Mouse (Mus musculus) cerebellum, adult 8-10 months (tissue): ENCODE measurements around the gene Ap5z1.
A peak's percentile ranks its signal among the peaks of the same experiment; 100 is the strongest.

Source experiments
- DNase-seq: peaks from one replicate; pipeline ENCODE4 v3.0.0; 2022

Gene Ap5z1

DNA sequence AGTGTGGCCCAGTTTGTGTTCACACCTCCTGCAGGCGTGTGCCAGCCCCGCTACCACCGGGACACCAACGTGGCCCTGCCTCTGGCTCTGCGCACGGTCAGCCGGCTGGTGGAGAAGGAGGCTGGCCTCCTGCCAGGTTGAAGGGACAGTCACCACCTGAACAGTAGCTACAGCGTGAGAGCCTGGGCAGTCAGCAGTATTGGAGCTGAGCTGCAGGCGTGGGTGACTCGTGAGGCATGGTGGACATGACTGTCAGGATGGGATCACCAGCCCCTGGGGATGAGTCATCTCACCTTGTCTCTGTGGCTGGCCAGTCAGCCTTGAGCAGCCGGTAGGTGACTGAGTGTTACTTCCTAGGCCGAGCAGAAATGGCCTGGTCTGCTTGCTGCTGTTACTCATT lies 13.6 kb downstream of the Ap5z1 start:
- peak; percentile 55 for DNase-seq

DNA sequence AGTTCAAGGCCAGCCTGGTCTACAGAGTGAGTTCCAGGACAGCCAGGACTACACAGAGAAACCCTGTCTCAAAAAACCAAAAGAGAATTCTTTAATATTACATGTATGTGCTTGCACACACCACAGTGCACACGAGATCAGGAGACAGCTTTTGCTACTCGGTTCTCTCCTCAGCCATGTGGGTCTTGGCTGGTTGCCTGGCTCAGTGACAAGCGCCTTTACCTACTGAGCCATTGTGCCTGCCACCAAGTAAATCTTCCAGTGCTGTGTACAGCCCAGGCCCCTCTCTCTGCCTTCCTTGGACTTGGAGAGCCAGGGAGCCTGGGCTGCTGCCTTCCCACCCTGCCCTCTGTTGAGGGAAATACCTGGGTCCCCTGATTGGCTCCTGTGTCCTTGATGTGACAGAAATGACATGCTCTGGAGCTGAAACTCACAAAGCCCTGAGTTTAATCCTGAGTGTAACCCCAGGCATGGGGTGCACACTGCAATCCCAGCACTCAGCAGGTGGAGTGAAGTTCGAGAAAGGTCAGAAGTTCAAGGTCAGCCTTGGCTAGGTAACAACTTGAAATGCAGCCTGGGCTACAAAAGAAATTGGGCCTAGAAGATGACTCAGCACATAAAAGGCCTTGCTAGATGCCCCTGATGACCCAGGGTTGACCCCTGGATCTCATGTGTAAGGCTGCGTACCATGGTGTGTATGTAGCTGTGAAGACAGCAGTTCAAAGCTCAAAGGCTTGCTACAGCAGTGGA lies 14.3 kb downstream of the Ap5z1 start:
- no peak for DNase-seq

DNA sequence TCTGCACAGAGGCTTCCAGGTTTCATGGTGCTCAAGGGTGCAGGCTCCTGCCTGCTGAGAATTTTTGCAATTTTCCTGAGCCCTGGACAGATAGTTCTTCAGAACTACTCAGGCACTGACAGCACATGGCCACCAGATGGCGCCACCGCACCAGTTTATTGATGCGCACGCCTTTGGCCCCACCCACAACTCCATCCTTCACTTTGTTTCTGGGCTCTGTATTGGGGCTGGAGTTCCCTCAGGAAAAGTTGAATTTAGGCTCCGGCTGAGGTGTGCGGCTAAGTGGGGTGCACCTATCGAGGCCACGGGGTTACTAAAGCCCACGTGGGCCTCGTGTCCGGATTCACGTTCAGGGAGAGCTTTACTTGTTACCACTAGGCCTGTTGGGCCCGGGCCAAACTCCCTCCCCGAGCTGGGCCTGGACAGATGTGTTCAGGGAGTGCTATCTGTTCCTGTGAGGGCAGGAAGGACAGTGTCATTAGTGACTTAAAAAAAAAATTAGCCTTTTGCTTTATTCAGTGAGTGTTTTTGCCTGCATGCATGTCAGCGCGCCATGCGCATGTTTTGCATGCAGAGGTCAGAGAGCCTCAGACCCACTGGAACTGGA lies 15.2 kb downstream of the Ap5z1 start:
- peak; percentile 85 for DNase-seq

DNA sequence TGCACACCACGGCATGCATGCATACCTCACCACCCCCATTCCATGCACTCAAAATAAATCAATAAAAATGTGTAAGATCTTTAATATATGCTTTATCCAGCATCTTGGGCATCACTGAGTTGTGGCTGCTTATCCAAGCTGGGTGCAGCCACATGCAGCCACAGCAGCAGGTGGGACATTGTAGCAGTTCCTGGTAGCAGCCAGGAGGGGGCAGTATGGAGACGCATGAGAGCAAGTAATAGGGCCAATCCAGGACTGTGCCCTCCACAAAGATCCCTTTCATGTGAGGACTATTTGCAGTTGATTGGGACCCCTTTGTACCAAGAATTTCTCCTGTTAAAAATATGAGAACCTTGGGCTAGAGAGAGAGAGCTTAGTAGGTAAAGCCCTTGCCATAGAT lies 18.8 kb downstream of the Ap5z1 start:
- no peak for DNase-seq

DNA sequence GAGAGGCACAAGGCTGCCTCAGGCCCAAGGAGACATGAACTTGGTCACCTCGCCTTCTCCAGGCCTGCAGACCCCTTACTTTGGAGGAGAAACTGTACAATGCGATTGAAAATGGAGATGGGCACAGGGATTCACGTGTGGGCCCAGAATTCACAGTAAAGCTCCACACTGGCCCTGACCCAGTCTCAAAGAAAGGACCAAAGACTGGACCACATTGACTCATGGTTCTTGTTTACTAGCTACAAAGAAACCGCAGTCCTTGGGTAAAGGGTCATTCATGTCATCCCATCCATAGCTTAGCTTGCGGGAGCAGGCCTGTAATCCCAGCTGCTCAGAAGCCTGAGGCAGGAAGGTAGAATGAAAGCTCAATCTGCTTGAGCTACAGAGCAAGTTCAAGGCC lies 19.8 kb downstream of the Ap5z1 start:
- no peak for DNase-seq

DNA sequence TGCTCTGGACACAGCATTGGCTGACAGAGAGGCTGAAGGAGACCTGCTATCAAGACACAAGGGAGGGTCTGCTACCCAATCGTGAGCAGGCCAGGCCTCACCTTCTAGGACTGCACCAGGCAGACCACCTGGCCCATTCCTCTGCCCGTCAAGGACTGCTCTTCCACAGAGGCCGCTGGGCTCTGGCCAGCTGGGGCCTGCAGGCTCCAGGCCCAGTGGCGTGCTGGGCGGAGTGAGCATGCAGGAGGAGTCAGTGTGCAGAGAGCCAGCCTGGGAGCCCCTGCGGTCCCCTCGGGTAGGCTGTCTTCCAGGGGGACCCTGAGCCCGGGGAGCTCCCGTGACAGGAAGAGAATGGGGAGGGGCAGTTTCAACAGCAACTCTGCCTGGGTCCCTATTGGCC lies 22.9 kb downstream of the Ap5z1 start:
- no peak for DNase-seq

DNA sequence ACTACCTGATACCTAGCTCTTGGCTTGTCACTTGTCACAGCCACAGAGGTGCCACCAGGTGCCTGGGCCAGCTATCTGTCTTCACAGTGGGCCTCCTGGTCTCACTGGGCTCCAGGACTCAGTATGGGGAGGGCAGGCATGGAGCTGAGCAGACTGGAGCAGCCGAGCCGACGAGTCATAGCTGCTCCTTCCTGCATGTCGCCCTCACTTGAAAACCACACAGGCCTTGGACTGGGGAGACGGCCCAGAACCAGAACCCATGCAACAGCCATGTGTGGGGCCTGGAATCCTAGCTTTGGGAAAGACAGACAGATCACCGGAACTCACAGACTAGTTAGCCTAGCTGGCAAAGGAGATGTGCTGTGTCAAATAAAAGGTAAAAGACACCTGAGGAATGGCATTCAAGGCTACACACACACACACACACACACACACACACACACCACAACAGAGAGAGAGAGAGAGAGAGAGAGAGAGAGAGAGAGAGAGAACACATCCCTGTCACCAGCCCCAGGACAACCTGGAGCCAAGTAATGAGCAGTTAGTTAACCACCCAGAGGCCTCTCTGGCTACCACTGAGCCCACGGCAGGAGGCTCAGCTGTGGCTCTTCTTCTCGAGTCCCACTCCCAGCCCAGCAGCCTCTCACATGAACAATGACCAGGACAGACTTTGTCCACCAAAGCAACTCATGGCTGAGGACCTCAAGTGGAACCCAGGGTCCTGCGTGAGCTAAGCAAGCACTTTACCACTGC lies 26.4 kb downstream of the Ap5z1 start:
- DNase-seq: no peak

DNA sequence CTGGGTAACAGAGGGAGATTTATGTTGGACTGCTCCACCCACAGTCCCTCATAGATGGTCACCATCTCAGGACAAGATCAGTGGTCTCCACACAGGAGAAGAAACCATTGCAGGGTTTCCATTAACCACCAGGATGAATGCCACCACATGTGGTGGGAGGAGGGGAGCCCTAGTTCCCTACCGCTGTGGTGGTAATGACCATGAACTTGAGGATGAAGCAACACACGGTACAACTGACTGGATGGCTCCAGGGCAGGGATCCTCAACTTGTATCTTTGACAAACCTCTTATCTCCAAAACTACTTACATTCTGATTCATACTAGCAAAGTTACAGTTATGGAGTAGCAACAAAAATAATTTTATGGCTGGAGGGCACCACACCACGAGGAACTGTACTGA lies 29.6 kb downstream of the Ap5z1 start:
- DNase-seq: no peak

DNA sequence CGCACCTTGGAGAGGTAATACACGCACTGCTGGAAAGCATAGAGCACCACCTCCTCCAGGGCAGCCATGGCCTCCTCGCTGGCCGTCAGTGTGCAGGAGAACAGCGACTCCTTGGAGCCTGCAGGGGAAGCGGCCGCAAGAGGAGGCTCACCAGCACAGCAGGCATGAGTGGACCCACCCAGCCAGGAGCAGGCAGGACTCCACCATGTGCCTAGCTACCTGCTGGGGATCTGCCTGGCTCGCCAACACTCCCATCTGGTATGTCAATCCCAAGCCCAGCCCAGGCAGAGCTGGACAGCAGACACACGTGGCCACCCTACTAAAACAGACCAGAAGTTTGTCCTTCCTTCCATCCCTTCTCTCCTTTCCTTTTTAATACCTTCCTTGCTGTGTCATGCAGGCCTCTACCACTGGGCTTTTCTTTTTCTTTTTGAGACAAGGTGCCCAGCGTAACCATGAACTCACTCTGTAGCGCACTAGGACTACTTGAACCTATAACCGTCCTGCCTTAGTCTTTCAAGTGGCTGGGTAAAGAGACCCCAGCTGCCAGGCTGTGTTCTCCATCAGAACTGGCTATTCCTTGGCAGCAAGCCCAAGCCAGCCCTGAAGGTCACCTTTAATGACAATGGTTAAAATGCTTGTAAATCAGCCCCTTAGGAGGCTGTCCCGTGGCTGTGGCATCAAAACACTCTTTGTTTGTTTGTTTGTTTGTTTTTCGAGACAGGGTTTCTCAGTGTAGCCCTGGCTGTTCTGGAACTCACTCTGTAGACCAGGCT lies 31.8 kb downstream of the Ap5z1 start:
- peak; percentile 69 for DNase-seq

DNA sequence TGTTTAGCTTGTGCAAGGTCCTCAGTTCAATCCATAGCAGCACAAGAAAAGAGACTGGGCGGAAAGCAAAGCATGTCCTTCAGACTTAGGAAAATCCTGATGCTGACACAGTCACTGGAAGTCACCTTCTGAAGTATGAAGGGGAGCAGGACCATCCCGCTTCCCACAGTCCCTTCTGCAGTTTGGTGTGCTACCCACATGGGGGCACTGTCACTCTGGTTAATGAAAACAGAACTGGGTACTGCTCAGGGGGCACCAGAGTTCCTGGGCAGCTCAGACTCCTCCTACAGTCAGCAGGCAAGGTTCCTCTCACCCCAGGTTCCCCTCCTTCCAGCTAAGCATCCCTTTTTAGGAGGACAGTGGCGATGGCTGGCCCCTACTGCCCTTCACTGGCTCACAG lies 35.2 kb downstream of the Ap5z1 start:
- peak; percentile 49 for DNase-seq

DNA sequence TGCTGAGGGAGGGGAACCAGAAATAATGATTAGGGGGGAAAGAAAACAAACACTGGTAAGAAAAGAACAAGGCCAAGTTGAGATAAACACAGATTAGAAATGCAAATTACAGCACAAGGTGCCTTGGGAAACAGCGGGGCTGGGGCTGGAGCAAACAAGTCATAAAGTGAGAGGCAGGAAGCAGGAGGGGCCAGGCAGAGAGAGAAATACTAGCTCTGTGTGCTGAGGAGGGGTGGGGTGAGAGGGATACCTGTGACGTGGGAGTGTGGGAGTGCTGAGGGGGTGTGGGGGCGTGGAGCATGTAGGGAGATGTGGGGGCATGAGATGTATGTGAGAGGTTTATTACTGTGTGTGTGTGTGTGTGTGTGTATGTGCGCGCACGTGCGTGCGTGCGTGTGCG lies 37.2 kb downstream of the Ap5z1 start:
- no peak for DNase-seq

DNA sequence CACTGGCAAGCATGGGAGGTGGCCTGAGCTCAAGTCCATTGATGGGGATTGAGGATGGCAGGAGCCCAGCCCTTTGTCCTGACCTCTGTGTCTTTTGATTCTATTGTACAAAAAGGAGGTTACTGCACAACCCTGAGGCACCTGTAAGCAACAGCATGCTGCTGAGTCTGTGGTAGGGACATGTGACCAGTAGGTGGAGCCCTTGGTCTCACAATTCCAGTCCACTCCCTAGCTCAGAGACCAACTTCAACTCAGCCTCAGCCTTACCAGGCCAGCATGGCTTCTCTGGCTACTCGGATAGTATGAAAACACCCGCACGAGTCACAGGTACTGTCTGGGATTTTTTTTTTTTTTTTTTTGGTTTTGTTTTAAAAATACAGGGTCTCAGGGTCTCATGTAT lies 38.7 kb downstream of the Ap5z1 start:
- DNase-seq: peak; percentile 89

DNA sequence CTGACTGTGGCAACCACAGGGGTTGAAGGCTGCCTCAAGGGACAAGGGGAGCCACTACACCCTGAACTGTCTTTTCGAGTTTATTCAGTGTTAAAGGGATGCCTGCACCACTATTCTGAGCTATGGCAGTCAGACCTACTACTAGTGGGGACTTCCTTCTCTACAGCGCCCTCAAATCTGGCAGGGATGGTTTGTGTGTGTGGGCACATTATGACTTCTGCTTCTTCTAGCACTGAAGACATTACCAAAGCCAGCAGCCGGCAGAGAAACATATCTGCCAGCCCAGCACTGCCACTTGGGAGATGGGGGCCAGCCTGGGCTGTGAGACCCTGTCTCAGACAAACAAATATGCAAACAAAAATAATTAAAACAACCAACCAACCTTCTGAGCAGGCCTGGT lies 40.4 kb downstream of the Ap5z1 start:
- DNase-seq: no peak

DNA sequence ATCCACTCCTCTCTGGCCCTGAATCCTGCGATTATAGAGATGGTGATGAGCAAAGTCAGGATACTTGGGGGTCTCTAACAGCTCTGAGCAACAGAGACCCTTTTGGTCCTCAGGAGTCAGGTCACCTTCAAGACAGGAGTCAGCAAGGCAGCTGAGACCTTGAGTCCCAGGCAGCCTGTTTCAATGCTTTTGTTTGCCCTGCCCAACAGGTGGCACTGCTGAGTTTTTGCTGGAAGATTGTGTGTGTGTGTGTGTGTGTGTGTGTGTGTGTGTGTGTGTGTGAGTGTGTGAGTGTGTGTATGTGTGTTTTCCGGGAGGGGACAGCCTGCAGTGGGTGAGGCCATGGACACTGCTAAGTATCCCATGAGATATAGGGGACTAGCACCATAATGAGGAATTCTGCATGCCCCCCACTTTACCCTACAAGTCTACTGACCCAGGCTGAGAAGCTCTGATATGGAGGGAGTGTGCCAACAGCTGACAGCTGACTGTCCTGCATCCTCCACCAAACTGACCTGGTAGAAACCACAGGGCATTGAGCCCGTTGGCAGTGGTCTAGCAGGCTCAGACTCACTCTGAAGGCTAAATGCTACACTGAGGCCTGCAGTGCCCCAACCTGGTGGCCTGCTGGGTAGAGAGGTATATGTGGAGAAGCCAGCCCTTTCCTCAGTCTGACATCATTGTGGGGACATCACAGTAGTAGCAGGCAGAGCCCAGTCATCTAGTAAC lies 42.1 kb downstream of the Ap5z1 start:
- no peak for DNase-seq

DNA sequence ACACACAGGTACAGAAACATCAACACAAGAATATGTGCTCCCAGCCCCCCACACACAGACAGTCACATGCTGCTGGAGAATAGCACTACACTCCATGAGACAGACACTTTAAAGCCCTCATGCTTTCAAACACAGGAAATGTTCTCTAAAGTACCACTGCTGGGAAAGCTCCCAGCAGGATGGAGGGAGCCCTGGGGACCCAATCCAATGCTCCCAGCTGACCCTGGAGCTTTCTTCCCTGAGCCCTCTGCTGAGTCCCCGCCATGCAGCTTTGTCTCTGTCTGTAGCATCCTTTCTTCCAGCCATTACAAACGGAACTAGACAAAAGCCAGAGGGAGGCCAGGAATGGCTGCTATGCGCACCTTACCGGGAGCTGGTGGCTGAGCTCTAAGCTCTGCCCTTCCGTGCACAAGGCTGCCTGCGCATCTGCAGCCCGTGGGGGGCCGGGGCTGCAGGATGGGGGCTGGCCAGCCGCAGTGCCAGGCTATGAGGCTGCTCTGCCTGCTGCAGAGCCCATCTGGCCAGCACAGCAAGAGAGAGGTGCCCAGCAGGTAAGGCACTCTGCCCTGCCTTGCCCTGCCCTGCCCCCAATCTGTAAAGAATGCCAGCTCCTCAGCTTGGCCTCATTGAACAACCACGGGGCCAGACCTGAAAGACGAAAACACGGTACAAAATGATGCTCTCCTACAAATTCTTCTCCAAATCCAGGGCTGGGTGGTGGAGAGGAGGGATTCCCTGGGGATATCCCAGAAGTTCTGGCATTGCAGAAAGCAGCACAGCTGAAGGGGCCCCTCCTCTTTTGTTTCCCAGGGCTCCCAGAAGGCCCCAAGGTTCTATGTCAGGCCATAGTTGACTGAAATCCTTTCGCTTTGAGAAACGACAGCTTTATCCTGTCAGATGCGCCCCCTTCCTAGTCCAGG lies 45.7 kb downstream of the Ap5z1 start:
- peak; percentile 82 for DNase-seq

DNA sequence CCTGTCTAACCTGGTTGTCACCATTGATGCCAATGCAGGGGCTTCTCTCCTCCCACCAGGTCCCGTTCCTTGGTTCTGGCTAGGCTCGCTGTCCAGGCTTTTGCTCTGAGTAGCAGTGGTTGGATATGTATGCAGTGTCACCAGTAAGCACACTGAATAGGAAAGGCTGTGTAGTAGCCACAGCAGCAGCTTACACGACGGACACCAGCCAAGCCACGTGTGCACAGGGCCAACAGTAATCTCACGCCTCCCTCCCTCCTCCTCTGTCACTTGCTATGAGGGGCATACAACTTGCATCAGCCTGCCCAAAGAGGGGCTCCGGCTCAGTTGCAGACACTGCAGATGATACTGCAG lies 46.3 kb downstream of the Ap5z1 start:
- DNase-seq: no peak

DNA sequence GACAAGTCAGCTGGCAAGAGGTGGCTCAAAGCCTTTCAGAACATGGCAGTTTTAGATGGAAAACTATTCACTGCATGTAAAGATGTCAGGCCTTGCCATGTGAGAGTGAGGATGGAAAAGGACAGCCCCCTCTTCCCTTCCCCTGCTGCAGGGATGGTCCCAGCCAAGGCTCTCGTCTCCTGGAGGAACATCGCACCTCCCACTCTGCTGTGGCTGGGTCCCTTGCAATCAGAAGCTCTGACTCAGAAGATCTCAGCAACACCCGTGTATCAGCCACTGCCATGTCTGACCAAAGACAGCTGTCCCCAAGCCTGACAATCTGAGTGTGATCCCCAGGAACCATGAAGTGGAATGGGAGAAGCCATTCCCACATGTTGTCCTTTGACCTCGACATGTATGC lies 48.4 kb downstream of the Ap5z1 start:
- no peak for DNase-seq

DNA sequence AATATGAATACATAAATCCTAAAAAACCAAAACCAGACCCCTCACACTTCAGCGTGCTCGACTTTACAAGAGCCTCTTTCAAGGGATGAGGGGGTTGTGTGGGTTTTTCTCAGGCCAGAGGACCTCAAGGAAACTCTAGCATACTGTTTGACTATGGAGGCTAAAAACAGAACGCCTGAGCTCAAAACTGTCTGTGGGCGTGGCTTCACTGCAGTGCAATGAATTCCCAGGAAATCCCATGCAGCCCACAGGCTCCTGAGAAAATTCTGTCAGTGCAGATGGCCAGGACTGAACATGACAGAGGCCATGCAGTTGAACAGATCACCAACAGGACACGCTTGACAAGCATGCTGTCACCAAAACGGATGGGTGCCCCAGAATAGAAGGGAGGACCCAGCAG lies 55.2 kb downstream of the Ap5z1 start:
- no peak for DNase-seq

DNA sequence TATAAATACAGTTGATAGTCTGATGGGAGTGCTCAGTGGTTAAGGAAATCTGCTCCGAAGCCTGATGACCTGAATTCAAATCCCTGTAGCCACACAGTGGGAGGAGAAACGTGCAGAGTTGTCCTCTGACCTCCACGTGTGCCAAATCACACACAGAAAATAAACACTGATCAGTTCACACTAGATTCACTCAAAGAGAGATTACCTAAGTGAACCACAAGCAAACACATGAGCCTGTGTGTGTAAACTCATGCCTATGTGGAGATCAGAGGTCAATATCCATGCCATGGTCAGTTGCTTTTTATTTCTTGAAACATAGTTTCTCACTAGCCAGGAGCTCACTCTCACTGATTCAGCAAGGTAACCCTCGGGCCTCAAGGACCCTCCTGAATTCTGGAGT lies 56.6 kb downstream of the Ap5z1 start:
- no peak for DNase-seq

DNA sequence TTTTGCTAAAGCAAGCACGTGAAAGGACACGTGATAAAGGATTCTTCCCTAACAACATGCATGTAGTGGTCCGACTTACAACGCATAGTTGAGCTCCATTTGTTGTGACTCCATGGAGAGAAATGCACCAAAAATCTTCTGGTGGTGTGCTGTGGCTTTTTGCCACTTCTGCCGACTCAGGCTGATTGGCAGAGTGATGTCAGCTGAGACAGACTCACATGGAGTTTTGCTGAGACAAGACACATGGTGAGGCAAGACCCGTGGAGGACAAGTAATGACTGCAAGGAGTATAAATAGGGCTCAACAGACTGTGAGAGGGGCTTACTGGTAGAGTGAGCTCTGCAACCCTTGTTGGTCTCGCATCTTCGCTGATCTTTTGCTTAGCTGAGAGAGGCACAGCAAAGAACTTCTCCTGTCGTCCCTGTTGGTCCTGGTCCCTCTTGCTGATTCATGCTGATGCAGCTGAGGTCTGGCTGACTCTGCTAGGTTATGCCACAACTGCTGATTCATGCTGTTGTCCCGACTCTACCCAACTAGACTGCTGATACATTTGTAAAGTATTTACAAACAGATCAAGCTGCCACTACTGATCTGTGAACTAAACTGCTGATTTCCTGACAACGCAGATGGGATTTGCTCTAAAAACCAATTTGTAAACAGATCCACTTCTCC lies 57.6 kb downstream of the Ap5z1 start:
- no peak for DNase-seq
